Mouse (Mus musculus) neural tube, embryonic 13.5 days (tissue): ENCODE measurements around the gene 1500009C09Rik. TPM values are rescaled to one million over a fixed set of nuclear protein-coding genes. Genes with fewer than 3 reads are reported as not detected.

Experiments used
- ATAC-seq: fragments of 200-750 bp; cut with Nextera tagmentation; 2 replicates; pipeline ENCODE4 v1.8.0; 2017; ENCODE audit warnings: low read depth, mild to moderate bottlenecking, moderate TSS enrichment, moderate library complexity
- H3K27ac ChIP-seq: fragments of 300-500 bp; sonication (generic); replicated peaks from 2 replicates; pipeline ENCODE4 v1.5.1; 2015; ENCODE audit warnings: moderate library complexity, mild to moderate bottlenecking, inconsistent platforms
- H3K27me3 ChIP-seq: fragments of 300-500 bp; sonication (generic); 2 replicates; pipeline ENCODE4 v1.6.1; 2015; ENCODE audit warnings: mild to moderate bottlenecking, inconsistent platforms
- H3K36me3 ChIP-seq: fragments of 300-500 bp; sonication (generic); 2 replicates; pipeline ENCODE4 v1.6.1; 2015; ENCODE audit warnings: mild to moderate bottlenecking, inconsistent platforms
- H3K4me1 ChIP-seq: fragments of 300-500 bp; sonication (generic); replicated peaks from 2 replicates; pipeline ENCODE4 v1.6.1; 2015; ENCODE audit warnings: inconsistent platforms
- H3K4me2 ChIP-seq: fragments of 300-500 bp; sonication (generic); 2 replicates; pipeline ENCODE4 v1.6.1; 2015; ENCODE audit warnings: inconsistent platforms, mild to moderate bottlenecking, moderate library complexity
- H3K4me3 ChIP-seq: fragments of 300-500 bp; sonication (generic); 2 replicates; pipeline ENCODE4 v1.5.1; 2015; ENCODE audit warnings: mild to moderate bottlenecking, inconsistent platforms
- H3K9ac ChIP-seq: fragments of 300-500 bp; sonication (generic); 2 replicates; pipeline ENCODE4 v1.6.1; 2015; ENCODE audit warnings: moderate library complexity, mild to moderate bottlenecking, inconsistent platforms
- H3K9me3 ChIP-seq: fragments of 300-500 bp; sonication (generic); 2 replicates; pipeline ENCODE4 v1.6.1; 2016; ENCODE audit warnings: inconsistent platforms
- WGBS: fragments of 180-500 bp; shearing (Covaris S2); methylation state at CpG from one replicate; pipeline ENCODE4 v1.1.7; 2015; 5-methylcytosine and 5-hydroxymethylcytosine counted together
- polyA plus RNA-seq: library from polyadenylated mRNA; unstranded; fragments of >200 nt; fragmentation: Nextera tagmentation; extraction: Ambion mirVana; gene quantifications from 2 replicates; pipeline ENCODE4 v1.2.1, GENCODE M21; 2015

The 1500009C09Rik gene
- polyA plus RNA-seq, 1 experiment from 2014 or later = 7.9 TPM

GRCm38 (mm10) chr15:82223251-82223650, 28.9 kb upstream of the 1500009C09Rik start:
- H3K27ac ChIP-seq = no peak overlapping the region
- H3K4me2 ChIP-seq = peak overlapping the region; percentile 66; the same call in 1 of the 2 replicates
- no peaks in the 10 kb centered on the region for H3K36me3 ChIP-seq
- H3K9me3 ChIP-seq = no peaks in the 10 kb centered on the region
- no peak for ATAC-seq
- no peak overlapping the region for H3K9ac ChIP-seq
- H3K27me3 ChIP-seq = peaks cover 35% of the 10 kb centered on the region
- WGBS = 63% methylated on average over 7 of the region's 7 CpGs
- no peak overlapping the region for H3K4me3 ChIP-seq
- H3K4me1 ChIP-seq = peaks cover 24% of the 10 kb centered on the region

- ATAC-seq = peak; percentile 76
- Histone ChIP-seq H3K4me3 (peak within 1 kb of the TSS; percentile 34), H3K9ac (peak within 1 kb of the TSS; percentile 64), H3K9me3 (no peaks in the 10 kb centered on the region), H3K4me2 (peak within 1 kb of the TSS; percentile 66), H3K36me3 (no peaks in the 10 kb centered on the region), H3K27me3 (peaks cover 35% of the 10 kb centered on the region), H3K4me1 (peaks cover 24% of the 10 kb centered on the region), H3K27ac (no peak within 1 kb of the TSS)
- WGBS = 3% methylated on average over 43 of the region's 44 CpGs
Observed at GRCm38 (mm10) chr15:82223657-82224601, 28.3 kb upstream of the 1500009C09Rik start, which contains the start of gene Tnfrsf13c. TSS of gene Tnfrsf13c (minus strand) at chr15:82224369.

GRCm38 (mm10) chr15:82224602-82225215, 27.5 kb upstream of the 1500009C09Rik start:
- ATAC-seq = no peak; the same call in 1 of the 2 replicates
- Histone ChIP-seq H3K9ac (no peak overlapping the region), H3K4me3 (0 out of 2 replicates have a peak overlapping the region, but pooled peaks have one; percentile 34)

GRCm38 (mm10) chr15:82225769-82226168, 26.4 kb upstream of the 1500009C09Rik start:
- Histone ChIP-seq H3K4me3 (no peak overlapping the region), H3K27me3 (peaks cover 31% of the 10 kb centered on the region), H3K4me1 (peaks cover 18% of the 10 kb centered on the region), H3K9ac (no peak overlapping the region), H3K27ac (no peak overlapping the region), H3K36me3 (no peaks in the 10 kb centered on the region), H3K4me2 (no peak overlapping the region), H3K9me3 (no peaks in the 10 kb centered on the region)
- no peak for ATAC-seq
- 95% methylated on average over 5 of the region's 5 CpGs for WGBS

More at GRCm38 (mm10) chr15:82224602-82225215, 27.5 kb upstream of the 1500009C09Rik start:
- H3K27ac ChIP-seq = no peak overlapping the region
- WGBS = 42% methylated on average over 7 of the region's 7 CpGs
- H3K9me3 ChIP-seq = no peaks in the 10 kb centered on the region
- H3K27me3 ChIP-seq = peaks cover 35% of the 10 kb centered on the region
- peaks cover 24% of the 10 kb centered on the region for H3K4me1 ChIP-seq
- H3K4me2 ChIP-seq = peak overlapping the region; percentile 66
- H3K36me3 ChIP-seq = no peaks in the 10 kb centered on the region

- no peak for ATAC-seq
- no peak overlapping the region for H3K4me3 ChIP-seq
- peaks cover 1% of the 10 kb centered on the region for H3K4me1 ChIP-seq
- no peak overlapping the region for H3K9ac ChIP-seq
- H3K4me2 ChIP-seq = no peak overlapping the region
- no peaks in the 10 kb centered on the region for H3K9me3 ChIP-seq
- 49% methylated on average over 11 of the region's 11 CpGs for WGBS
- H3K27me3 ChIP-seq = peaks cover 11% of the 10 kb centered on the region
- H3K36me3 ChIP-seq = no peaks in the 10 kb centered on the region
- H3K27ac ChIP-seq = no peak overlapping the region
Observed at GRCm38 (mm10) chr15:82229542-82230045, 22.6 kb upstream of the 1500009C09Rik start.

GRCm38 (mm10) chr15:82230098-82230611, 22.0 kb upstream of the 1500009C09Rik start:
- Histone ChIP-seq H3K9ac (no peak overlapping the region), H3K4me3 (no peak overlapping the region), H3K27ac (no peak overlapping the region), H3K36me3 (no peaks in the 10 kb centered on the region), H3K4me1 (no peaks in the 10 kb centered on the region), H3K4me2 (no peak overlapping the region), H3K27me3 (peaks cover 5% of the 10 kb centered on the region; the same call in 1 of the 2 replicates), H3K9me3 (no peaks in the 10 kb centered on the region)
- 60% methylated on average over 6 of the region's 6 CpGs for WGBS
- no peak for ATAC-seq

- ATAC-seq = no peak
- Histone ChIP-seq H3K4me1 (no peaks in the 10 kb centered on the region), H3K4me3 (no peak overlapping the region), H3K27ac (no peak overlapping the region), H3K4me2 (no peak overlapping the region), H3K27me3 (no peaks in the 10 kb centered on the region; the same call in 1 of the 2 replicates), H3K36me3 (no peaks in the 10 kb centered on the region), H3K9me3 (no peaks in the 10 kb centered on the region), H3K9ac (no peak overlapping the region)
- 84% methylated on average over 4 of the region's 4 CpGs for WGBS
Observed at GRCm38 (mm10) chr15:82231100-82231499, 21.1 kb upstream of the 1500009C09Rik start.

GRCm38 (mm10) chr15:82231591-82232378, 20.4 kb upstream of the 1500009C09Rik start:
- Histone ChIP-seq H3K9ac (no peak overlapping the region), H3K36me3 (no peaks in the 10 kb centered on the region), H3K4me1 (no peaks in the 10 kb centered on the region), H3K27ac (no peak overlapping the region), H3K9me3 (no peaks in the 10 kb centered on the region), H3K4me3 (no peak overlapping the region), H3K27me3 (no peaks in the 10 kb centered on the region), H3K4me2 (no peak overlapping the region)
- 65% methylated on average over 11 of the region's 11 CpGs for WGBS
- no peak for ATAC-seq

- Histone ChIP-seq H3K4me3 (no peak overlapping the region), H3K9me3 (no peaks in the 10 kb centered on the region), H3K9ac (no peak overlapping the region), H3K4me2 (no peak overlapping the region), H3K4me1 (no peaks in the 10 kb centered on the region), H3K36me3 (no peaks in the 10 kb centered on the region), H3K27me3 (no peaks in the 10 kb centered on the region), H3K27ac (no peak overlapping the region)
- no peak for ATAC-seq
- WGBS = 77% methylated on average over 4 of the region's 4 CpGs
Observed at GRCm38 (mm10) chr15:82232651-82233050, 19.5 kb upstream of the 1500009C09Rik start.

- Histone ChIP-seq H3K4me2 (no peak overlapping the region), H3K4me1 (no peaks in the 10 kb centered on the region), H3K27ac (no peak overlapping the region), H3K36me3 (no peaks in the 10 kb centered on the region), H3K4me3 (no peak overlapping the region), H3K27me3 (no peaks in the 10 kb centered on the region), H3K9ac (no peak overlapping the region), H3K9me3 (no peaks in the 10 kb centered on the region)
- ATAC-seq = no peak
- WGBS = 86% methylated on average over 10 of the region's 10 CpGs
Observed at GRCm38 (mm10) chr15:82235661-82236060, 16.5 kb upstream of the 1500009C09Rik start.

- H3K27ac ChIP-seq = no peak overlapping the region
- no peaks in the 10 kb centered on the region for H3K36me3 ChIP-seq
- no peaks in the 10 kb centered on the region for H3K9me3 ChIP-seq
- no peak overlapping the region for H3K9ac ChIP-seq
- H3K4me1 ChIP-seq = no peaks in the 10 kb centered on the region
- H3K4me2 ChIP-seq = no peak overlapping the region
- no peak overlapping the region for H3K4me3 ChIP-seq
- H3K27me3 ChIP-seq = no peaks in the 10 kb centered on the region
- WGBS = 22% methylated on average over 5 of the region's 5 CpGs
- peak; percentile 85 for ATAC-seq
Observed at GRCm38 (mm10) chr15:82236565-82236964, 15.6 kb upstream of the 1500009C09Rik start.
